Mouse (Mus musculus) C2C12 (cell line): ENCODE results near the gene Chst8.

Experiments
- CEBPB ChIP-seq: IDR thresholded peaks from one replicate; pipeline ENCODE4 v1.6.1; 2011; ENCODE audit warnings: low read depth, mild to moderate bottlenecking, control low read depth, moderate library complexity
- CTCF ChIP-seq: IDR thresholded peaks from one replicate; pipeline ENCODE4 v1.5.1; 2011; ENCODE audit not compliant: control insufficient read depth, insufficient read depth, insufficient read length
- FOSL1 ChIP-seq: IDR thresholded peaks from one replicate; pipeline ENCODE4 v1.8.0; 2011; ENCODE audit warnings: mild to moderate bottlenecking, low read length; ENCODE audit not compliant: poor library complexity, insufficient read depth, severe bottlenecking
- MAX ChIP-seq: IDR thresholded peaks from one replicate; pipeline ENCODE4 v1.6.1; 2011; ENCODE audit warnings: mild to moderate bottlenecking, control low read depth
- MYOD1 ChIP-seq: IDR thresholded peaks from one replicate; pipeline ENCODE4 v1.6.1; 2011; ENCODE audit warnings: low read depth; ENCODE audit not compliant: control insufficient read depth, insufficient read length
- USF1 ChIP-seq: IDR thresholded peaks from one replicate; pipeline ENCODE4 v1.6.1; 2011; ENCODE audit warnings: low read depth, mild to moderate bottlenecking, control low read depth, moderate library complexity

GRCm38 (mm10) chr7:34752151-34752762, 60.3 kb downstream of the Chst8 start:
- TF ChIP-seq CTCF, result no peak
- no peak for TF ChIP-seq FOSL1
- TF ChIP-seq USF1, result no peak
- TF ChIP-seq MAX, result no peak
- no peak for TF ChIP-seq CEBPB
- TF ChIP-seq MYOD1, result no peak
